Mouse (Mus musculus) stomach, embryonic 16.5 days (tissue): Measurements from ENCODE around the gene Nudt3. TPM values are rescaled to one million over a fixed set of nuclear protein-coding genes. Genes with fewer than 3 reads are reported as not detected.

Experiments
- ATAC-seq: fragments of 200-750 bp; cut with Nextera tagmentation; 2 replicates; pipeline ENCODE4 v1.8.0; 2017; ENCODE audit warnings: moderate number of reproducible peaks, moderate TSS enrichment; ENCODE audit not compliant: insufficient read depth, low FRiP score
- H3K27ac ChIP-seq: fragments of 300-500 bp; sonication (generic); 2 replicates; pipeline ENCODE4 v1.5.1; 2014; ENCODE audit warnings: low read length
- H3K27me3 ChIP-seq: fragments of 300-500 bp; sonication (generic); 2 replicates; pipeline ENCODE4 v1.6.1; 2014; ENCODE audit warnings: low read length, control low read depth, mixed read lengths; ENCODE audit not compliant: control insufficient read depth, insufficient read depth
- H3K36me3 ChIP-seq: fragments of 300-500 bp; sonication (generic); 2 replicates; pipeline ENCODE4 v1.6.1; 2014; ENCODE audit warnings: low read length; ENCODE audit not compliant: control insufficient read depth, insufficient read depth
- H3K4me1 ChIP-seq: fragments of 300-500 bp; sonication (generic); 2 replicates; pipeline ENCODE4 v1.6.1; 2014; ENCODE audit warnings: low read length, control low read depth, mixed read lengths; ENCODE audit not compliant: control insufficient read depth, insufficient read depth
- H3K4me2 ChIP-seq: fragments of 300-500 bp; sonication (generic); 2 replicates; pipeline ENCODE4 v1.6.1; 2014; ENCODE audit warnings: low read depth, low read length, mixed read lengths
- H3K4me3 ChIP-seq: fragments of 300-500 bp; sonication (generic); replicated peaks from 2 replicates; pipeline ENCODE4 v1.5.1; 2014; ENCODE audit warnings: mild to moderate bottlenecking, low read length
- H3K9ac ChIP-seq: fragments of 300-500 bp; sonication (generic); 2 replicates; pipeline ENCODE4 v1.6.1; 2014; ENCODE audit warnings: low read length
- H3K9me3 ChIP-seq: fragments of 300-500 bp; sonication (generic); replicated peaks from 2 replicates; pipeline ENCODE4 v1.6.1; 2016; ENCODE audit warnings: low read length, control low read depth; ENCODE audit not compliant: control insufficient read depth
- WGBS: fragments of 180-500 bp; shearing (Covaris S2); extraction: QIAGEN DNeasy Blood & Tissue Kit; methylation state at CpG from one replicate; pipeline ENCODE4 v1.1.7; 2014; 5-methylcytosine and 5-hydroxymethylcytosine counted together
- polyA plus RNA-seq: library from polyadenylated mRNA; unstranded; fragments of >200 nt; fragmentation: Nextera tagmentation; extraction: Ambion mirVana; gene quantifications from 2 replicates; pipeline ENCODE4 v1.2.1, GENCODE M21; 2015

The Nudt3 gene
- polyA plus RNA-seq, 1 experiment from 2014 or later, result 63.1 TPM

DNA sequence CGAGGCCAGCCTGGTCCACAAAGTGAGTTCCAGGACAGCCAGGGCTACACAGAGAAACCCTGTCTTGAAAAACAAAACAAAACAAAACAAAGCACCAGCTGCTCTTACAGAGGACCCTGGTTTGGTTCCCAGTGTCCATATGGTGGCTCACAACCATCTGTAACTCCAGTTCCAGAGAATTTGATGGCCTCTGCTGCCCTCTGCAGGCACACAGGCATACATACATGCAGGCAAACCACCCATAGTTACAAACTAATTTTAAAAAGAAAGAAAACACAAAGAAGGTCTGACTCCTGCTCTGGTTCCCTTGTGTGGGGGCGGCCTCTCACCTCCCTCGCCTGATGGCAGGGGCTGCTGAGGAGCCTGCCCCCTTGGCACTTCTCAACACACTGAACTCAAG, 89.9 kb downstream of the Nudt3 start:
- Histone ChIP-seq H3K9me3 (no peaks in the 10 kb centered on the region), H3K27ac (no peak overlapping the region), H3K4me2 (no peak overlapping the region), H3K4me3 (no peak overlapping the region), H3K27me3 (no peaks in the 10 kb centered on the region), H3K4me1 (no peaks in the 10 kb centered on the region), H3K9ac (no peak overlapping the region), H3K36me3 (no peaks in the 10 kb centered on the region)
- 89% methylated on average over 3 of the region's 3 CpGs for WGBS
- no peak for ATAC-seq

DNA sequence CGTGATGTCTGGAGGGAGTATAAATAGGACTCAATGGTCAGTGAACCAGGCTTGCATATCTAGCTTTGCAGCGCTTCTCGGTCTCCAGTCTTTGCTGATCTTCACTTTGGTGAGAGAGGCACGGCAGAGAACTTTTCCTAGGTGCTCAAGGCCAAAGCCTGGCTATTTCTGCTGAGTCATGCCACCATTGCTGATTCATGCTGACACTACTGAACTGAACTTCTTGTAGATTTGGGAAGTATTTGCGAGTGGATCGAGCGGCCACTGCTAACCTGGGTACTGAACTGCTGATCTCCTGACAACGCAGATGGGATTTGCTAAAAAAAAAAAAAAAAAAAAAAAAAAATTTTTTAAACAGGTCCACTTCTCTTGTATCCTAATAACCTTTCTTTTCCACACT, 91.2 kb downstream of the Nudt3 start:
- ATAC-seq, result no peak
- 84% methylated on average over 8 of the region's 8 CpGs for WGBS

More for the DNA sequence above, 91.2 kb downstream of the Nudt3 start:
- H3K4me2 ChIP-seq, result no peak overlapping the region
- H3K9me3 ChIP-seq, result no peaks in the 10 kb centered on the region
- no peaks in the 10 kb centered on the region for H3K36me3 ChIP-seq
- H3K27ac ChIP-seq, result no peak overlapping the region
- no peak overlapping the region for H3K9ac ChIP-seq
- no peaks in the 10 kb centered on the region for H3K4me1 ChIP-seq
- H3K27me3 ChIP-seq, result no peaks in the 10 kb centered on the region
- H3K4me3 ChIP-seq, result no peak overlapping the region

Other genes with a start within 250 kb of the Nudt3 start
- gene Grm4, start 102.1 kb downstream of the Nudt3 start, polyA plus RNA-seq, result 0.19 and 0.50 TPM in 2 replicates
- gene Hmga1, start 67.0 kb downstream of the Nudt3 start, polyA plus RNA-seq, result 163 and 171 TPM in 2 replicates
- gene AI413582, start 57.7 kb downstream of the Nudt3 start, polyA plus RNA-seq, result 24.3 and 29.0 TPM in 2 replicates
- not detected in 2 replicates for gene RPS10-NUDT3, start 11.7 kb upstream of the Nudt3 start, polyA plus RNA-seq
- gene Rps10, start 13.2 kb upstream of the Nudt3 start, polyA plus RNA-seq, result 734 and 881 TPM in 2 replicates
- gene Pacsin1, start 32.0 kb upstream of the Nudt3 start, polyA plus RNA-seq, result 1.2 and 1.6 TPM in 2 replicates
- 22.5 and 28.4 TPM in 2 replicates for gene Spdef, start 105.5 kb upstream of the Nudt3 start, polyA plus RNA-seq
- 21.2 and 23.3 TPM in 2 replicates for gene D17Wsu92e, start 197.2 kb upstream of the Nudt3 start, polyA plus RNA-seq
- 228 and 245 TPM in 2 replicates for gene Snrpc, start 214.7 kb upstream of the Nudt3 start, polyA plus RNA-seq
- gene Uhrf1bp1, start 232.9 kb upstream of the Nudt3 start, polyA plus RNA-seq, result 4.4 and 5.9 TPM in 2 replicates